Mouse (Mus musculus) c-Kit-positive CD71-positive TER-119-positive erythroid progenitor cells, embryonic 14.5 days (primary cell): ENCODE results near the gene Lce1l.
"Not testable (repeated sequence)": the region's sequence is repeated elsewhere in the genome, so short reads cannot be mapped to it uniquely, and the experiment has no call there.

Source experiments
- DNase-seq: peaks from one replicate; pipeline ENCODE4 v3.0.0-alpha.2; 2013; ENCODE audit warnings: low spot score

Gene Lce1l

DNA sequence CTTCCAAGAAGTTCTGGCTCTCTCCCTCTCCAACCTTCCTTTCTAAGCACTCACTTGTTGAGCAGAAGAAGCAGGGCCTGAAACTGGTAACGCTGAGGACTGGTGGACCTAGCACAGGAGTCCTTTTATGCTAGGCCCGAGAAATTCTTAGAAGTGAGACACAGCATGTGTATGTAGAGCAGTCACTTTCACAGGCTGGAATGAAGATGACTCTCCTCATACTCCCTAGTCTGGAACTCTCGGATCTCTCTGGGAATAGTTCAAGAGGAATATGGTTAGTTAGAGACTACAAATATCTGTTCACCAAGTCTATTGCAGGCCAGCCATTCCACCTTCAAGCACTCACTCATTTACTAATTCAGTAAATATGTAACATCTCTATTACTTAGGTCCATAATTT, at the start of gene Lce1l:
Gene Lce1l (minus strand): TSS at position 101 of the 400 bp plus-strand sequence.
- no peak for DNase-seq

- no peak for DNase-seq
Observed at GRCm38 (mm10) chr3:92894489-92894888, 43.4 kb upstream of the Lce1l start.

- no peak for DNase-seq
Observed at GRCm38 (mm10) chr3:92894063-92894462, 43.0 kb upstream of the Lce1l start.

GRCm38 (mm10) chr3:92874180-92874579, 23.1 kb upstream of the Lce1l start:
- no peak for DNase-seq

GRCm38 (mm10) chr3:92870116-92870515, 19.0 kb upstream of the Lce1l start, which contains the start of gene 2310050C09Rik:
TSS of gene 2310050C09Rik (minus strand) at chr3:92870216.
- DNase-seq, result no peak

DNA sequence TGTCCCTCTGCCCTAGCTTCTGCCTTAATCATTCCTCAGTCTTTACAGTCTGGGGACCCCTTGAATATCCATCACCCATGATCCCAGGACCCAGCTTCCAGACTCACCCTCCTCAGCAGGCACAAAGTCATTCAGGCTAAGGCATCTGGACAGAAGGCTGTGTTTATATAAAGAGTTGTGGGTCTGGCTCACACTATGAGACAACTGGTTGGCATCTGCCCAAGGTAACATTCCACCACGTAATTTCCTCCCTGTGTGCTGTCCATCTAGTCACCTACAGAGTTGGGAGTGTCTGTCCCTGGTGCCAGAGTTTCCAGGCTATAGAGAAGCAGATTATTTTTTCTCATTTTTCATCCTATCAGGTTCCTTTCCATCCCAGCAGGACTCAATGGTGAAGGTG, 24.0 kb downstream of the Lce1l start, which contains the start of gene Kprp:
Gene Kprp (minus strand): TSS at position 140 of the 400 bp plus-strand sequence.
- no peak for DNase-seq

DNA sequence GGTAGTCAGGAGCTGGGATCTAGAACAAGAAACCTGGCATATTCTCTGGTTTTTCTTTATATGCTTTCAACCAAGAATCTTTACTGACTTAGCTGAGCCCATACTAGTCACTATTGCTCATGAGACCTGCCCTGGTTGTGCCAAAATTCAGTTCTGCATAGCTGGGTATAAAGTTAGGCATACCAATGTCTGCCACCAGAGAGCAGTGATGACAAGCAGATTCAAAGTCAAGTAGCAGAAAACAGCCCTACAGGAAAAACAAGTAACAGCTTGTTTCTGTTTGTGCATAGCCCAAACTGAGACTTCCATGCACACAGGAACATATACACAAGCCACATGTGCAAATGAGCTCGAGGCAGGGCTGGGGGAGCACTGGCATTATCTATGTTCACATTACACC, 25.3 kb downstream of the Lce1l start:
- no peak for DNase-seq

GRCm38 (mm10) chr3:92816036-92816435, 35.0 kb downstream of the Lce1l start:
- not testable (repeated sequence) for DNase-seq

- no peak for DNase-seq
Observed at GRCm38 (mm10) chr3:92815581-92815980, 35.5 kb downstream of the Lce1l start.

DNA sequence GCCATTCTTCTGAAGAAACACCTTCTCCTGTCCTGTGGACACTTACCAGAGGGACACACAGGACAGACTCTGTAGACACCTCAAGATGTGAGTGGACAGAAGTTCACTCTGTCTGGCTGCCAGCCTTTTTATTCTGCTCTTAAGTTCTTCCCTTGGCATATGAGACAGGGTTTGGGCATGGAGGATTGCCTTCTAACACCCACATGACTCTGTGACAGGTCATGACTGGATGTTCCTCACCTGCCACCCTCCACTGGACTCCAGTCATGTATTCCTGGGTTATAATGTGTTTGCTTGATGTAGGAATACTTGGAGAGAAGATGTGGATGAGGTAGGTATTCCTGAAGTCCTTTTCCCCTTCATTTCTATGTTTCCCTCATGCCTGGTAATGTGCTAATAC, 43.3 kb downstream of the Lce1l start, which contains the start of gene Lce1k:
Gene Lce1k (minus strand): TSS at position 101 of the 400 bp plus-strand sequence.
- DNase-seq, result no peak
